Mouse (Mus musculus) thymus, adult 2 months (tissue): ENCODE results near the gene Vwa7.

Experiments
- CTCF ChIP-seq: fragments of 200-500 bp; IDR thresholded peaks from 2 replicates; pipeline ENCODE4 v1.5.1; 2012; ENCODE audit warnings: mild to moderate bottlenecking, control low read depth, low read length, moderate library complexity, borderline replicate concordance; ENCODE audit not compliant: control insufficient read depth, poor library complexity, insufficient read depth; ENCODE audit errors: extremely low read depth
- POLR2A ChIP-seq: fragments of 200-500 bp; IDR thresholded peaks from 2 replicates; pipeline ENCODE4 v1.6.1; 2012; ENCODE audit warnings: mild to moderate bottlenecking, low read length, control low read depth, moderate library complexity; ENCODE audit not compliant: control insufficient read depth, poor library complexity, insufficient read depth; ENCODE audit errors: extremely low read depth

GRCm38 (mm10) chr17:35007387-35007991, 8.9 kb upstream of the Vwa7 start:
- TF ChIP-seq POLR2A: no peak
- TF ChIP-seq CTCF: no peak
